Mouse (Mus musculus) Muller cell, postnatal 12 days (primary cell): ENCODE measurements around the gene Rgs7.

ENCODE experiments used
- DNase-seq: peaks from one replicate; pipeline ENCODE4 v3.0.0-alpha.2; 2015; ENCODE audit errors: inconsistent ontology term

The Rgs7 gene

DNA sequence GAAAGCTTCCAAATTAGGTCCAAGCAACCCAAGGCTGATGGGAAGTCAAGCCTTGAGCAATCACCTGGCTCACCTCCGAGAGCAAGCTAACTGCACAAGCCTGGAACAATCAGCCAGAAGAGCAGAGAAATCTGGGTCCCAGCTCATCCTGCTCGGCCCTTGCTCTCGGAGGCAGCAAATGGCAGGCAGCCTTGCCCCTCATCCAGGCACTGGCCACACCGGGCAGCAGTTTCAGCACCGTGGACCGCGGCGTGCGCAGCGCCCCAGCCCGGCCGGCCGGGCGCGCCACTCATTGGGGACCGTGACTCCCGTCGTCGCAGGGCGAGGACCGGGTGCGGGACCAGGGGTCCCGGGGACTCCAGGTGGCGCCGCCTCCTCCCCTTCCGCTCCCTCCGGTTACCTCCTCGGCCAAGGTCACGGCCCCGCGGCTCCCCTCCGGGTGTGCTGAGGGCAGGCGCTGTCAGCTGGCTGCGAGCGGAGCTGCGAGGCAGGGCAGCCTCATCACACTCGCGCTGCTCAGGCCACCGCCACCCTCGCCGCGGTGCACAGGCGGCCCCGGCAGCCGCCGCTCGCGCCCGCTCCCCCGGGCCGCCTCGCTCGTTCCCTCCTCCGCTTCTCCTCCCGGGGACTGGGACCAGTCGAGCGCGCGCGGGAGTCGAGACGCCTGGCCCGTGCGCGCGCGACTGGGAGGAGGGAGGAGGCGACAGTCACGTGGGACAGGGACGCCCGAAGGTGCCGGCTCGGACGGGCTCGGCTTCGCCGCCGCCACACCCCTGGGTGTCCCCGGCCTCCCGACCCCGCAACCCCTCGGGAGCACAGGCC, at the start of gene Rgs7:
Gene Rgs7, minus strand, starts transcription at position 640 of the 822 bp plus-strand sequence.
- DNase-seq, result peak; percentile 75

- DNase-seq, result no peak
Observed at GRCm38 (mm10) chr1:175540700-175541099, 48.4 kb upstream of the Rgs7 start.

DNA sequence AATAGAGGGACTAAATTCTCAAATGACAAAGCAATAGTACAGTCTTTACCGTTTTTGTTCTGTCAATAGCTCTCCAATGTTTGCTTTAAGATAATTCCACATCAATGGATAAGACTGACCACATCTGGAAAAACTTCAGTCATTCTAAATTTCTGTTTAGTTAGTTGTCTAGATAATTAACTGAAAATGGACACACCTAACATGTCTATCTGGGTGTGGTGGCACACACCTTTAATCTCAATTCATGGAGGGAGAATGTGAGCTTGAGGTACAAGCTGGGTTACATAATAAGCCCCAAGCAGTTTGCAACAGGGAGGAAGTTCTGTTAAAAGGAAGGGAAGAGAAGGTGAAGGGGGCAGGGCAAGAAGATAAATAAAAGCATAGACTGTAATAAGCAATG, 45.0 kb upstream of the Rgs7 start:
- no peak for DNase-seq

DNA sequence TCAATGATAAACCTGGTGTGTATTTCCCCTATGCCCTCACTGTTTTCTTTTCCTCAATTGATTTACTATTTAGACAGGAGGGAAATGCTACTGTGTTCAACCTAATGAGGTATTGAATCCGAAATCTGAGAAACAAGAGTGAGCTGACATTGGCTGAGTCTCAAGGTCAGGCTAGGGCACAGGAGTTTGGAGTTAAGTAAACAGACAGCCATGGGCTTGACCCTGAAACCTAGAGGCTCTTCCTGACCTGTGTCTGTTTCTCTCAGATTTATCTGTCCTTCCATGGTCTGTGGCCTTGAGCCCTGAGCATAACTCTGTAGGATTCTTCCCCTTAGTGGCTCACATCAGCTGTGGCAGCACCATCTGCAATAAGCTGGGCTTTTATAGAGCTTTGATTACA, 37.6 kb upstream of the Rgs7 start:
- no peak for DNase-seq

DNA sequence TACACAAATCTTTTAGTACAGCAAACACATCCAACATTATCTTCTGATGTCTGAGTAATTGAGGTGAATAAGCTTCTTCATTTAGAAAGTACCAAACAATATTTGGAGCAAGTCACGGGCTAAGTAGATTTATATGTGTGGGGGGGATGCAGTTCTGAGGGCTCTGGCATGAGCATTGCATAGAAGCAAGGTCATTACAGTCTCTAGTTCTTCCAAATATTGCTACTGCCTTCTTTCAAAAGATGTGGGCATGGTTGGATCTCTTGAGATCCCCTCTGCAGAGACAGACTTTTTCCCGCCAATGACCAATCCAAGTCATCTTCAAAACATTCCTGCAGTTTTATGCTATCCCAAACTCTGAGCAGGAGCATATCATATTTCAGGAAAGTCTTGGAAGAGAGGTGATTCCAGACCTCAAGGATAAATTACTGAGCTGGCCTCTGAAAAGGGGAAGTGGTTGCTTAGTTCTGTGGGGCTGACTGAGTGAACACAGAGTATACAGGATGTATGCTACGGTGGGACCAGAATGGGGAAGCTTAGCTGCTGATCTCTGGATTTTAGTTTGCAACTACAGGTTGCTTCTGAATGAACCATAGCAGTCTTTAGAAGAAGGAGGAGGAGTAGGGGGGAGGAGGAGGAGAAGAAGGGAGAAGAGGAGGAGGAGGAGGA, 32.5 kb upstream of the Rgs7 start:
- DNase-seq, result no peak

DNA sequence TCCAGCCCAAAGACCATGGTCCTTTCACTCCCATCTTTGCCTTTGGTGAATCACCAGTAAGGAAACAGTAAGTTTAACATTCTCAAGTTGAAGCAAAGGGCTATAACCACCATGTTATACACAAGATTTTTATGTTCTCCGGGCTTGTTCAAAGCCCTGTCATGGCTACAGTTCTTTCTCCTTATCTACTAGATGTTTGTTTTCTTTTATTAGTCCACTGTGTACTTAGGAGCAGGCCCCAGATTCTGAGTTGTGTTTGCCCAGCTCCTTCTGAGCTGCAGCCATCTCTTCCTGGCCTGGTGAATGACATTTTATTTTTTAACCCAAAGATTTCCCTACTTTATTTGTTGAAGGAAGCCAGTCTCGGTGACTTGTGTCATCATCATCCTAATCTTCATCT, 31.3 kb upstream of the Rgs7 start:
- DNase-seq, result no peak

DNA sequence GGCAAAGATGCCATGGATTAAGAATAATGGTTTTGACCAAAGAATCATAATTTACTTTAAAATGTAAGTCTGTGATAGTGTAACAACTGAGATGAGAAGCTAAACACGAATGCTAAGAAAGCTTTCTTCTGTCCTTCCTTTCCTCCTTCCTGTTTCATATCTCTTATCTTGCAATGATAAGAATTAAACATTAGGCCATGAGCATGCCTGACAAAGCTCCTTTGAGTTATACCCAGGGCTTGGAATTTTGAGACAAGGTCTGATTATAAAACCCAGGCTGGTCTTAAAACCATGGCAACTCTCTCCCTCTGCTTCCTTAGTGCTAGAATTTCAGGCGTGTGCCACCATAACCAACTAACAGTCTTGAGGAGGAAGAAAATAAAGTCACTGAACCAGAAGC, 22.2 kb upstream of the Rgs7 start:
- no peak for DNase-seq

- no peak for DNase-seq
Observed at GRCm38 (mm10) chr1:175512173-175512572, 19.9 kb upstream of the Rgs7 start.

- DNase-seq, result no peak
Observed at GRCm38 (mm10) chr1:175509989-175510388, 17.7 kb upstream of the Rgs7 start.

DNA sequence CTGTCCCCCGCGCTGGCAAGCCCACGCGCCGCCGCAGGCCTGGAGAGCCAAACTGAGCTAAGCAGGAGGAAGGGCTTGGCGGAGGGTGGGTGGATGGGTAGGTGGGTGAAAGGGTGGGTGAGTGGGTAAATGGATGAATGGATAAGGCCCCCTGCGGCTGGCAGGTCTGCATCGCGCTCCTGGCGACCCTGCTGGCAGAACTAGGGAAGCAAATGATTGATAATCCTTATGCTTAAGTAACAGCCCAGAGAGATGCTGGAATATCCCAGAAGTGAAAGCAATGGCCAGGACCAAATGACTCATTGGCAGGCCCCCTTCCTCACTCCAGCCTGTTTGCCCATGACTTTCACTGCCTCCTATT, 363 bp upstream of the Rgs7 start:
- DNase-seq, result no peak

DNA sequence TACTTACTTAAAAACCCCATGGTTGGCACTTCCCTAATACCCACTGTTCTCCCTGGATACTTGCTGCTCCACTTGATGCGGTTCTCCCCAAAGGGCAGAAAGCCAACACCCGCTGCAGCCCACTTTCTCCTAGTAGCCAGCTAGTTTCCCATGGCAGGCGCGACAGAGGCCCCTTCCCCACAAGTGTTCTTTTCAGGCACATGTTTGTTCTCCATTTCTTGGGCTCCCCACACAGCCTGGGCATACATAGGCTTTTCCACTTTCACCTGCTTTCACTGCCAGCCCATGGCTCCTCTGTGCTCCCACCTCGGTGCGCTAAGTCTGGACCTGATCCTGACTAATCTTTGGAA, 814 bp downstream of the Rgs7 start:
- no peak for DNase-seq

GRCm38 (mm10) chr1:175485109-175485508, 7.2 kb downstream of the Rgs7 start:
- no peak for DNase-seq

GRCm38 (mm10) chr1:175473060-175473459, 19.2 kb downstream of the Rgs7 start:
- no peak for DNase-seq

GRCm38 (mm10) chr1:175469087-175469788, 23.1 kb downstream of the Rgs7 start:
- no peak for DNase-seq

GRCm38 (mm10) chr1:175464566-175464965, 27.7 kb downstream of the Rgs7 start:
- DNase-seq, result no peak

DNA sequence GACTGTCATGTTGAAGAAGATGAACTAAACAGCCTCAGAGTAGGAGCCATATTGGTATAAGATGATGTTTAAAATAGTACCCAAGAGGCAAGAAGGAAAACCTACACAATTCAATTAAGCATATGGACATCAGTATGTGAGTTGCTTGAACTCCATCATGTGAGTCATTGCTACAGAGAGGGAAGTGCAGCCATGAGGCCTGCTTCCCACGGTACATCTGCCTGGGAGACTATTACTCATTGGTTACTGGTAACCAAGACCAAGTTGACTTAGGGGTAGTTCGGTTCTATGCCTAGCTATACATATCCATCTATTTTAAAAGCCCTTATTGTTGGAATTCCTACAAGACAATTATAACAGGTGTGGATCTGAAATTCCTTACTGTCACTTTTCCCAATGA, 29.9 kb downstream of the Rgs7 start:
- DNase-seq, result no peak

GRCm38 (mm10) chr1:175454041-175454636, 38.2 kb downstream of the Rgs7 start:
- DNase-seq, result no peak

- DNase-seq, result no peak
Observed at GRCm38 (mm10) chr1:175448017-175448416, 44.3 kb downstream of the Rgs7 start.

- no peak for DNase-seq
Observed at GRCm38 (mm10) chr1:175442939-175443338, 49.4 kb downstream of the Rgs7 start.

DNA sequence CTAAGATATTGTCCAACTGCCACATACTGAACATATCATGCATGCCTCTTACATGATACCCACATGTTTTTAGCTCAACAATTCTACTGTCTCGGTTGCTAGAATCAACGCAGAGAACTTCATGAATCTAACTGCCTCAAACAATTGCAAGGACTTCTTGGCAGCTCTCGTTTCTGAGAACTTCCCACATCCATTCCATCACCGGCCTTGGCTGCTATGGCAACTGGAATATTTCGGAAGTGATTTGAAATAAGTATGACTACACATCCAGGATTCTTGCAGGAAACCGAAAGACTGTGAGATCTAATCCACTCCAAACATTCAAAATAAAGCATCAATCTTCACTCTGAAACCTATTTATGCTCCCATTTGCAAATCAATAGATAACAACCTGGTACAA, 50.3 kb downstream of the Rgs7 start:
- no peak for DNase-seq

GRCm38 (mm10) chr1:175433622-175434204, 58.6 kb downstream of the Rgs7 start:
- no peak for DNase-seq

- no peak for DNase-seq
Observed at GRCm38 (mm10) chr1:175433128-175433527, 59.2 kb downstream of the Rgs7 start.
